Mouse (Mus musculus) limb, embryonic 13.5 days (tissue): Measurements from ENCODE around the gene Rpl34. TPM values are rescaled to one million over a fixed set of nuclear protein-coding genes. Genes with fewer than 3 reads are reported as not detected.

ENCODE experiments used
- ATAC-seq: fragments of 200-750 bp; cut with Nextera tagmentation; 2 replicates; pipeline ENCODE4 v1.8.0; 2017; ENCODE audit warnings: low read depth, moderate number of reproducible peaks, moderate TSS enrichment; ENCODE audit not compliant: low FRiP score
- H3K27ac ChIP-seq: fragments of 300-500 bp; sonication (generic); 2 replicates; pipeline ENCODE4 v1.5.1; 2015; ENCODE audit warnings: inconsistent platforms, mild to moderate bottlenecking, moderate library complexity
- H3K27me3 ChIP-seq: fragments of 300-500 bp; sonication (generic); 2 replicates; pipeline ENCODE4 v1.6.1; 2015; ENCODE audit warnings: mild to moderate bottlenecking, inconsistent platforms
- H3K36me3 ChIP-seq: fragments of 300-500 bp; sonication (generic); 2 replicates; pipeline ENCODE4 v1.6.1; 2015; ENCODE audit warnings: inconsistent platforms, mild to moderate bottlenecking, moderate library complexity
- H3K4me1 ChIP-seq: fragments of 300-500 bp; sonication (generic); 2 replicates; pipeline ENCODE4 v1.6.1; 2015; ENCODE audit warnings: inconsistent platforms
- H3K4me2 ChIP-seq: fragments of 300-500 bp; sonication (generic); replicated peaks from 2 replicates; pipeline ENCODE4 v1.6.1; 2015; ENCODE audit warnings: inconsistent platforms, mild to moderate bottlenecking, moderate library complexity
- H3K4me3 ChIP-seq: fragments of 300-500 bp; sonication (generic); 2 replicates; pipeline ENCODE4 v1.5.1; 2015; ENCODE audit warnings: moderate library complexity, mild to moderate bottlenecking, inconsistent platforms
- H3K9ac ChIP-seq: fragments of 300-500 bp; sonication (generic); 2 replicates; pipeline ENCODE4 v1.6.1; 2015; ENCODE audit warnings: mild to moderate bottlenecking, inconsistent platforms
- H3K9me3 ChIP-seq: fragments of 300-500 bp; sonication (generic); 2 replicates; pipeline ENCODE4 v1.6.1; 2016; ENCODE audit warnings: inconsistent platforms
- WGBS: fragments of 180-500 bp; shearing (Covaris S2); methylation state at CpG from one replicate; pipeline ENCODE4 v1.1.7; 2015; 5-methylcytosine and 5-hydroxymethylcytosine counted together
- polyA plus RNA-seq: library from polyadenylated mRNA; unstranded; fragments of >200 nt; fragmentation: Nextera tagmentation; extraction: Ambion mirVana; gene quantifications from 2 replicates; pipeline ENCODE4 v1.2.1, GENCODE M21; 2015

Gene Rpl34
- polyA plus RNA-seq, 1 experiment from 2014 or later: 879 TPM

- Histone ChIP-seq H3K9ac (peak overlapping the region; percentile 97), H3K4me3 (peak overlapping the region; percentile 99), H3K27me3 (no peaks in the 10 kb centered on the region), H3K27ac (peak overlapping the region; percentile 89), H3K4me1 (peaks cover 24% of the 10 kb centered on the region), H3K9me3 (no peaks in the 10 kb centered on the region), H3K36me3 (peaks cover 38% of the 10 kb centered on the region), H3K4me2 (peak overlapping the region; percentile 72)
- peak; percentile 34 for ATAC-seq
- WGBS: under 1% methylated on average over 58 of the region's 58 CpGs
Observed at GRCm38 (mm10) chr3:130729472-130730188, 568 bp downstream of the Rpl34 start.

GRCm38 (mm10) chr3:130727676-130728075 is 2.5 kb downstream of the Rpl34 start:
- Histone ChIP-seq H3K4me2 (no peak overlapping the region), H3K4me3 (no peak overlapping the region), H3K9ac (peak overlapping the region; percentile 97), H3K27ac (no peak overlapping the region), H3K9me3 (no peaks in the 10 kb centered on the region), H3K36me3 (peaks cover 38% of the 10 kb centered on the region), H3K27me3 (no peaks in the 10 kb centered on the region), H3K4me1 (peaks cover 24% of the 10 kb centered on the region)
- 70% methylated on average over 4 of the region's 4 CpGs for WGBS
- ATAC-seq: no peak

- H3K36me3 ChIP-seq: peaks cover 38% of the 10 kb centered on the region
- no peak overlapping the region for H3K4me2 ChIP-seq
- peaks cover 24% of the 10 kb centered on the region for H3K4me1 ChIP-seq
- H3K27me3 ChIP-seq: no peaks in the 10 kb centered on the region
- H3K27ac ChIP-seq: no peak overlapping the region
- H3K4me3 ChIP-seq: no peak overlapping the region
- H3K9ac ChIP-seq: no peak overlapping the region
- ATAC-seq: no peak
- no peaks in the 10 kb centered on the region for H3K9me3 ChIP-seq
- 88% methylated on average over 1 of the region's 1 CpGs for WGBS
Observed at GRCm38 (mm10) chr3:130727036-130727435, 3.2 kb downstream of the Rpl34 start.

GRCm38 (mm10) chr3:130725718-130726117 is 4.5 kb downstream of the Rpl34 start:
- no peak overlapping the region for H3K9ac ChIP-seq
- H3K4me3 ChIP-seq: no peak overlapping the region
- no peaks in the 10 kb centered on the region for H3K27me3 ChIP-seq
- peaks cover 38% of the 10 kb centered on the region for H3K36me3 ChIP-seq
- H3K9me3 ChIP-seq: no peaks in the 10 kb centered on the region
- no peak overlapping the region for H3K27ac ChIP-seq
- H3K4me2 ChIP-seq: no peak overlapping the region
- 60% methylated on average over 2 of the region's 2 CpGs for WGBS
- peaks cover 20% of the 10 kb centered on the region for H3K4me1 ChIP-seq
- no peak for ATAC-seq

GRCm38 (mm10) chr3:130722733-130723478 is 7.3 kb downstream of the Rpl34 start:
- Histone ChIP-seq H3K27ac (no peak overlapping the region), H3K36me3 (peaks cover 26% of the 10 kb centered on the region), H3K4me3 (no peak overlapping the region), H3K27me3 (no peaks in the 10 kb centered on the region), H3K9me3 (no peaks in the 10 kb centered on the region), H3K9ac (no peak overlapping the region), H3K4me1 (peaks cover 4% of the 10 kb centered on the region), H3K4me2 (no peak overlapping the region)
- no peak for ATAC-seq
- WGBS: 77% methylated on average over 11 of the region's 11 CpGs

GRCm38 (mm10) chr3:130720225-130720624 is 10.0 kb downstream of the Rpl34 start:
- no peaks in the 10 kb centered on the region for H3K27me3 ChIP-seq
- ATAC-seq: no peak
- no peak overlapping the region for H3K27ac ChIP-seq
- H3K36me3 ChIP-seq: no peaks in the 10 kb centered on the region
- H3K9me3 ChIP-seq: no peaks in the 10 kb centered on the region
- H3K9ac ChIP-seq: 0 out of 2 replicates have a peak overlapping the region, but pooled peaks have one; percentile 13
- H3K4me1 ChIP-seq: no peaks in the 10 kb centered on the region
- no peak overlapping the region for H3K4me2 ChIP-seq
- H3K4me3 ChIP-seq: no peak overlapping the region
- 81% methylated on average over 4 of the region's 4 CpGs for WGBS

GRCm38 (mm10) chr3:130718871-130719270 is 11.3 kb downstream of the Rpl34 start:
- H3K36me3 ChIP-seq: no peaks in the 10 kb centered on the region
- no peaks in the 10 kb centered on the region for H3K4me1 ChIP-seq
- H3K27ac ChIP-seq: no peak overlapping the region
- H3K4me2 ChIP-seq: no peak overlapping the region
- 71% methylated on average over 4 of the region's 4 CpGs for WGBS
- H3K9me3 ChIP-seq: no peaks in the 10 kb centered on the region
- ATAC-seq: no peak
- H3K9ac ChIP-seq: no peak overlapping the region
- no peak overlapping the region for H3K4me3 ChIP-seq
- no peaks in the 10 kb centered on the region for H3K27me3 ChIP-seq

- Histone ChIP-seq H3K36me3 (no peaks in the 10 kb centered on the region), H3K9me3 (no peaks in the 10 kb centered on the region), H3K9ac (no peak overlapping the region), H3K4me3 (no peak overlapping the region), H3K27me3 (no peaks in the 10 kb centered on the region), H3K4me2 (no peak overlapping the region), H3K4me1 (no peaks in the 10 kb centered on the region), H3K27ac (0 out of 2 replicates have a peak overlapping the region, but pooled peaks have one; percentile 55)
- WGBS: 71% methylated on average over 7 of the region's 7 CpGs
- ATAC-seq: no peak
Observed at GRCm38 (mm10) chr3:130716555-130716954, 13.6 kb downstream of the Rpl34 start.

- Histone ChIP-seq H3K4me2 (peak overlapping the region; percentile 58), H3K27me3 (no peaks in the 10 kb centered on the region), H3K36me3 (no peaks in the 10 kb centered on the region), H3K4me3 (peak overlapping the region; percentile 40), H3K9ac (peak overlapping the region; percentile 36; the same call in 1 of the 2 replicates), H3K4me1 (peaks cover 3% of the 10 kb centered on the region; the same call in 1 of the 2 replicates), H3K27ac (no peak overlapping the region), H3K9me3 (no peaks in the 10 kb centered on the region)
- 17% methylated on average over 22 of the region's 22 CpGs for WGBS
- no peak for ATAC-seq
Observed at GRCm38 (mm10) chr3:130714775-130715568, 15.2 kb downstream of the Rpl34 start.

GRCm38 (mm10) chr3:130712891-130713290 is 17.3 kb downstream of the Rpl34 start:
- 42% methylated on average over 6 of the region's 6 CpGs for WGBS
- Histone ChIP-seq H3K4me1 (peaks cover 12% of the 10 kb centered on the region), H3K9ac (no peak overlapping the region), H3K27ac (no peak overlapping the region), H3K27me3 (no peaks in the 10 kb centered on the region), H3K4me2 (no peak overlapping the region), H3K9me3 (no peaks in the 10 kb centered on the region), H3K36me3 (no peaks in the 10 kb centered on the region), H3K4me3 (no peak overlapping the region)
- no peak for ATAC-seq

- Histone ChIP-seq H3K4me3 (peak overlapping the region; percentile 79), H3K9me3 (no peaks in the 10 kb centered on the region), H3K4me2 (peak overlapping the region; percentile 76), H3K36me3 (peaks cover under 1% of the 10 kb centered on the region; the same call in 1 of the 2 replicates), H3K9ac (no peak overlapping the region), H3K27ac (no peak overlapping the region), H3K4me1 (peaks cover 22% of the 10 kb centered on the region), H3K27me3 (no peaks in the 10 kb centered on the region)
- ATAC-seq: no peak
- WGBS: 50% methylated on average over 7 of the region's 7 CpGs
Observed at GRCm38 (mm10) chr3:130710103-130710502, 20.1 kb downstream of the Rpl34 start.
